Mouse (Mus musculus) Patski (cell line): ENCODE measurements at regions not wholly inside any gene's neighbourhood (a gene's known extent, or its start where the extent isn't known, plus 50 kb on each side); places are given as distances from the start of the nearest gene placed in this dataset.

Experiments
- ATAC-seq: fragments of 100-300 bp; one replicate; pipeline ENCODE4 v1.8.0; 2021
- CTCF ChIA-PET: fragments of 350-600 bp; sonication (Branson Sonifier 250); formaldehyde crosslinking; loops from one replicate; lab custom pipeline; 2022; ENCODE audit warnings: inconsistent platforms; lab: Charles Lee
- POLR2A ChIA-PET: fragments of 350-600 bp; sonication (Branson Sonifier 250); formaldehyde crosslinking; loops from one replicate; lab custom pipeline; 2022; ENCODE audit warnings: antibody characterized with exemption, inconsistent platforms; lab: Charles Lee
- DNase-seq: peaks from one replicate; pipeline ENCODE4 v3.0.0-alpha.2; 2011; ENCODE audit warnings: low read depth, low spot score
- H3K27me3 ChIP-seq: fragments of 371-371 bp; one replicate; pipeline ENCODE4 v1.5.1; 2021
- CTCF ChIP-seq: fragments of 100-300 bp; IDR thresholded peaks from one replicate; pipeline ENCODE4 v1.5.1; 2021
- in situ Hi-C: fragments of 300-500 bp; cut with MboI; formaldehyde crosslinking; loops from 3 replicates; pipeline ENCODE4 v1.11.1; 2018; ENCODE audit warnings: low pct_unique_long_range_greater_than_20kb, mixed read lengths

DNA sequence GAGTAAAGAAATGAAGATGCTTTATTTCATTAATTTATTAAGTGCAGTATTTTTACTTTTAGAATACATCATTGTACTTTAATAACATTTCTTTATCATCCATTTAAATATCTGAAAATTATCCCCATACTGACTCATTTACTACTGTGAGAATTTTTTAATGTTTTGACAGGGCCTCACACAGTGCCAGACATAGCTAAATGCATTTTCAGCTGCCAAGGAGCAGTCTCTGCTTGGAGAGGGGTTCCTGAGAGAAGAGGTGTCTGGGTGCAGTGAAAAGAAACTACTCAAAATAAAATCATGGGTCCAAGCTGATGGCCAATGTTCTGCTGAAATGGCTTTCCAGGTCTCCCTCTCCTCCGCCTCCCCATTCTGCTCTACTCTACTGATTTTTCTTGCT, 1116.3 kb upstream of the Ppp6c start:
- no peak for TF ChIP-seq CTCF
- in situ Hi-C loops: no loop called here
- no peaks in the 10 kb centered on the region for H3K27me3 ChIP-seq
- CTCF ChIA-PET: interaction anchor here (0.9 kb wide), 1 partner anchor 11 kb away, joined by 3 read pairs; no protein-coding TSS in a partner anchor
- ATAC-seq (no peak), DNase-seq (no peak)
- POLR2A ChIA-PET: no interaction called here

DNA sequence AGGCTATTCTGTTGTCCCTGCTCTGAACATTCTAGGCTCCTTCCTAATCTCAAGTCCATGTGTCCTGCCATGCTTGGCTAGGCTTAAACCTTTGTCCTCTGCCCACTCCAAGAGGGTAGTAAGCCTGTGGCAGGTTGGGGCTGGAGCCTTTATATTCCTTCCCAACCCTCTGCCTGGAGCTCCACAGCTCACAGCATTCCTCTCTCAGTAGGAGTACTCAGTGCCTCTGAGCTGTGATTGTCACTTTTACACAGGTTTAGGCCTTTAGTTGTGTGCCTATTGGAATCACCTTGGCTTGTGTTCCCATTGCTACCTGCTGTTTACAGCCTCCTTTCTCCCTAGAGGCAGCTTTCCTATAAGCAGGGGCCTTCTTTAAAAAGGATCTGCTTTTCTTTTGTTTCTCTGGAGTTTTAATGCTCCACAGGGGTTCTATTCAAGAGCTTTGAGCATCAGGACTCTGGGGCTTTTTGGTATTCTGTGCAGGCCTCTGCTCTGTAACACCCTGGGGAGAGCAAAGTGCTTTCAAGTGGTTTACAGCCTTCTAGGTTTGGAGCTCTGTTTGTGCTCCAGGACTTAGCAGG, 1106.1 kb upstream of the Ppp6c start:
- in situ Hi-C loops: no loop called here
- H3K27me3 ChIP-seq: no peaks in the 10 kb centered on the region
- TF ChIP-seq CTCF: no peak
- no peak for ATAC-seq
- ChIA-PET CTCF (no interaction called here), POLR2A (no interaction called here)
- DNase-seq: no peak

DNA sequence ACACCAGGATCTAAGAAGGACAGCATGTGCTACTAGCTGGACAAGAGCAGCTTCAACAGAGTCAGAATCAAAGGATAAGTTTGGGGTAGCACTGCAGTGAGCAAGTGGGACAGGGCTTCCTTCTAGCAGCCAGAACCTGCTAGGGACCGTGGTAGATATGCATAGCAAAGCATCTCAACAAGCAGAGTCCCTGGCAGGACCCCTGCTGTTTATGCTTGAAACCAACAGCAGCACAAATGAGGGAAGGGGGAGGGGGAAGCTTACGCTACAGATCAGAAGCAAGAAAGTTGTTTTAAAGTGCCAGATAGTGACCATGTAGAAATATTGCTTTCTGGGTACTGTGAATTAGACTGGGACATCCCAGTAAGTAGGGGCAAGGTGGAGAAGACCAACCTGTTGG, 1095.3 kb upstream of the Ppp6c start:
- no peak for TF ChIP-seq CTCF
- no peak for ATAC-seq
- CTCF ChIA-PET: no interaction called here
- POLR2A ChIA-PET: no interaction called here
- H3K27me3 ChIP-seq: no peaks in the 10 kb centered on the region
- in situ Hi-C loops: no loop called here
- no peak for DNase-seq

DNA sequence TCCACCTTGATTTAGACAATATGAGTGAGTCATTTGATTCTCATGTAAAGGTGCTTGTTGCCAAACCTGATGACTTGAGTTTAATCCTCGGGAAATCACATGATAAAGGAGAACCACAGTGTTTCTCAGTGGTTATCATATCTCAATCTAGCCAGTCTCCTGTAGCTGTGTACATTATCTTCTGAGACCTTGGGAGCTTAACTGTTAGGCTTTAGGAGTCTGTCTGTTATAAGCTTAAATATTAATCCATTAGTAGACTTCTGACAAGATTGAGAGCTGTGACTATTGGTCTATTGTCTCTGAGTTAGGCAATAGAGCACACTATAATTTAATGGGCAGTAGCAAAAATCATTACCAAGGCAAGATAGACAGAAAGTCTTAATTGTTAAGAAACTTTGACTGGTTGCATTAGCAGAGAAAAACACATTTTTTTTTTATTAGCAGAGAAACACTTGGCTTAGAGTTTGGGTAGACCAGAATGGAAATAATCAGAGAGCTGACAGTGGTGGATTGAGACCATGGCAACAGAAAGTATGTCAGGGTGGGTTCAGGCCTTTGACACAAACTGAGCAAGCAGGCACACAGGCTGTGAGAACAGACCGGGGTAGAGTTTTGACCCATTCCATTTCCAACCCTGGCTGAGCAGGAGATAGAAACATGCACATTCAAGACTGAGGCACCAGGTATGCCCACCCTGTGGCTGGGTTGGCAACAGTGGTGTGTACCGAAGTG, 1094.6 kb upstream of the Ppp6c start:
- CTCF ChIA-PET: no interaction called here
- in situ Hi-C loops: no loop called here
- no peak for DNase-seq
- POLR2A ChIA-PET: no interaction called here
- no peaks in the 10 kb centered on the region for H3K27me3 ChIP-seq
- ATAC-seq: no peak
- no peak for TF ChIP-seq CTCF
